27 mouse cellular contexts compared by ENCODE assay signal in genomic region chr10:61200998-61201397, GRCm38 (mm10). TPM values are rescaled to one million over a fixed set of nuclear protein-coding genes. Genes with fewer than 3 reads are reported as not detected.
DNase-seq lines count a peak whose midpoint lies in the region; ATAC-seq lines count a peak whose summit lies in the region.
"Had no signal": no experiment of that assay in that cellular context is flagged by ENCODE, and none has a peak within 500 bp of the region (broad histone marks: within the 10 kb centered on the region; RNA-seq: fewer than 3 reads in every experiment).

No protein-coding gene starts in this region.

- 34% methylated on average over 9 of the region's 9 CpGs for WGBS in embryonic facial prominence, embryonic 10.5 days

- H3K4me1 ChIP-seq in megakaryocyte, embryonic 14.5 days = peaks cover 8% of the 10 kb centered on the region; the same call in 1 of the 2 replicates
- peaks cover 25% of the 10 kb centered on the region for H3K4me1 ChIP-seq in embryonic facial prominence, embryonic 10.5 days
- H3K4me1 ChIP-seq: forebrain, embryonic 13.5 days had no signal

- DNase-seq in embryo, embryonic 10 days (ENCODE audit: low spot score) = peak; percentile 30
- no peak for DNase-seq in embryo, embryonic 11 days
- peak; percentile 27 for DNase-seq in embryonic facial prominence, embryonic 10.5 days (ENCODE audit: low spot score)
- no peak for DNase-seq in urinary bladder, postnatal 25 days (ENCODE audit: low spot score)
- DNase-seq in layer of hippocampus, postnatal 10 days (ENCODE audit: low spot score in 2 of 2) = no peak
- DNase-seq: adrenal gland, postnatal 25 days; B cell, adult 2 months; cerebellum, adult 18-20 months; cerebellum, adult 9-11 months; cerebellum, postnatal 36 days; forebrain, postnatal 0 days; gastrocnemius, postnatal 14 days; heart, postnatal 36 days; kidney, adult 2 months had no signal

- no peaks in the 10 kb centered on the region for H3K36me3 ChIP-seq in megakaryocyte, embryonic 14.5 days (replicated peaks; ENCODE audit: low read length)
- no peaks in the 10 kb centered on the region for H3K36me3 ChIP-seq in embryonic facial prominence, embryonic 10.5 days (replicated peaks)
- H3K36me3 ChIP-seq: G1E; heart, embryonic 12.5 days; hindbrain, embryonic 12.5 days had no signal

- no peak overlapping the region for H3K27ac ChIP-seq in embryonic facial prominence, embryonic 10.5 days (replicated peaks)
- H3K27ac ChIP-seq: forebrain, embryonic 13.5 days; hindbrain, embryonic 12.5 days had no signal

- no peaks in the 10 kb centered on the region for H3K9me3 ChIP-seq in megakaryocyte, embryonic 14.5 days
- no peaks in the 10 kb centered on the region for H3K9me3 ChIP-seq in embryonic facial prominence, embryonic 10.5 days
- H3K9me3 ChIP-seq: forebrain, embryonic 13.5 days; heart, embryonic 12.5 days; hindbrain, embryonic 12.5 days had no signal

- ATAC-seq in megakaryocyte, adult 5-6 weeks (ENCODE audit: poor library complexity, severe bottlenecking) = no peak
- ATAC-seq: activated CD4-positive, CD25-positive, alpha-beta regulatory T cell, adult 4 months; CD4-positive, CD25-positive, alpha-beta regulatory T cell, adult 4 months; forebrain, embryonic 13.5 days; forebrain, postnatal 0 days; intestine, embryonic 16.5 days had no signal

- H3K4me3 ChIP-seq in megakaryocyte, embryonic 14.5 days (replicated peaks) = peak overlapping the region; percentile 23
- no peak overlapping the region for H3K4me3 ChIP-seq in embryonic facial prominence, embryonic 10.5 days
- H3K4me3 ChIP-seq: forebrain, embryonic 13.5 days; heart, embryonic 12.5 days; hindbrain, embryonic 12.5 days had no signal

- peaks cover 74% of the 10 kb centered on the region for H3K27me3 ChIP-seq in megakaryocyte, embryonic 14.5 days (replicated peaks)
- peaks cover 8% of the 10 kb centered on the region; the same call in 1 of the 2 replicates for H3K27me3 ChIP-seq in embryonic facial prominence, embryonic 10.5 days (replicated peaks; ENCODE audit: low read depth, poor library complexity, severe bottlenecking)
- H3K27me3 ChIP-seq: forebrain, embryonic 13.5 days; hindbrain, embryonic 12.5 days had no signal

RNA-seq across cellular contexts. Expression of gene Tbata, which starts 29.2 kb away (rescaled TPM):
- not detected in 2 replicates for polyA plus RNA-seq in megakaryocyte, embryonic 14.5 days (2012; ENCODE audit: insufficient read depth, low replicate concordance)
- total RNA-seq in megakaryocyte, adult 5-6 weeks (2015) = not detected in 2 replicates
- not detected in 2 replicates for total RNA-seq in megakaryocyte, adult 5-6 weeks (2017)
- polyA plus RNA-seq in embryonic facial prominence, embryonic 10.5 days (2016; fragmentation: Nextera tagmentation; extraction: Ambion mirVana) = 0.15 and 0.36 TPM in 2 replicates
- total RNA-seq in layer of hippocampus, postnatal 10 days (2021) = 1 to 10 TPM; 4.2 to 4.9 TPM
- total RNA-seq: adrenal gland, adult 18-20 months; adrenal gland, postnatal 25 days; G1E; gastrocnemius, adult 18-20 months; gastrocnemius, postnatal 14 days; granulocyte monocyte progenitor cell, adult 5-6 weeks; heart, adult 8-10 months; heart, postnatal 36 days had no signal
- polyA plus RNA-seq: activated CD4-positive, CD25-positive, alpha-beta regulatory T cell, adult 4 months; CD4-positive, CD25-positive, alpha-beta regulatory T cell, adult 4 months; G1E; heart, embryonic 12.5 days; intestine, embryonic 16.5 days had no signal

RNA-seq across cellular contexts. Expression of gene Sgpl1, which starts 53.5 kb away (rescaled TPM):
- polyA plus RNA-seq in megakaryocyte, embryonic 14.5 days (2012; ENCODE audit: insufficient read depth, low replicate concordance) = 3.6 TPM in 1 of 2 replicates, not detected in the other
- 78.2 and 85.2 TPM in 2 replicates for total RNA-seq in megakaryocyte, adult 5-6 weeks (2015)
- total RNA-seq in megakaryocyte, adult 5-6 weeks (2017) = 66.9 and 67.6 TPM in 2 replicates
- polyA plus RNA-seq in embryonic facial prominence, embryonic 10.5 days (2016; fragmentation: Nextera tagmentation; extraction: Ambion mirVana) = 65.4 and 68.5 TPM in 2 replicates
- 10 to 100 TPM; 33.0 to 33.3 TPM for total RNA-seq in layer of hippocampus, postnatal 10 days (2021)
- polyA plus RNA-seq: G1E had no signal

Comparison
In these comparisons a context has a peak if more than half of its experiments do, and no peak if none do; other contexts are left out.
1. DNase-seq: peak in embryo, embryonic 10 days (single experiment) and embryonic facial prominence, embryonic 10.5 days (single experiment); none in embryo, embryonic 11 days (single experiment), urinary bladder, postnatal 25 days (single experiment) and layer of hippocampus, postnatal 10 days (0 of 2).
2. RNA of gene Tbata, which starts 29.2 kb away (total RNA-seq): 4.2 to 4.9 TPM in layer of hippocampus, postnatal 10 days; not detected in megakaryocyte, adult 5-6 weeks; every median in the first group is over 4 times any median in the second.